Mouse (Mus musculus) cerebellum, postnatal 25 days (tissue): ENCODE data around the gene Actl11.

Experiments used
- DNase-seq, 2 experiments: peaks; one replicate each; pipeline ENCODE4 v3.0.0; 2021; ENCODE audit warnings: mixed read lengths in 2 of 2

Gene Actl11

GRCm38 (mm10) chr9:107923021-107923420 lies 5.2 kb upstream of the Actl11 start:
- DNase-seq: peak; percentile 19 to 52

GRCm38 (mm10) chr9:107923956-107924355 lies 4.3 kb upstream of the Actl11 start:
- no peak for DNase-seq

- no peak for DNase-seq
Observed at GRCm38 (mm10) chr9:107925251-107925650, 3.0 kb upstream of the Actl11 start.

- DNase-seq: no peak
Observed at GRCm38 (mm10) chr9:107926920-107927420, 1.3 kb upstream of the Actl11 start.

- DNase-seq: no peak
Observed at GRCm38 (mm10) chr9:107927749-107928148, 520 bp upstream of the Actl11 start.

GRCm38 (mm10) chr9:107932221-107932620 lies 4.0 kb downstream of the Actl11 start:
- no peak for DNase-seq

- peak; percentile 25 to 29 for DNase-seq
Observed at GRCm38 (mm10) chr9:107934146-107934545, 5.9 kb downstream of the Actl11 start.

- DNase-seq: no peak
Observed at GRCm38 (mm10) chr9:107935374-107935773, 7.1 kb downstream of the Actl11 start, which contains the start of gene Camkv. Camkv (plus strand) TSS chr9:107935674.

- DNase-seq: peak; percentile 30 to 47
Observed at GRCm38 (mm10) chr9:107935790-107936214, 7.5 kb downstream of the Actl11 start.

- DNase-seq: no peak
Observed at GRCm38 (mm10) chr9:107936215-107936822, 8.1 kb downstream of the Actl11 start.

GRCm38 (mm10) chr9:107936831-107937230 lies 8.6 kb downstream of the Actl11 start:
- no peak for DNase-seq

- peak; percentile 46 to 61 for DNase-seq
Observed at GRCm38 (mm10) chr9:107947241-107948194, 19.2 kb downstream of the Actl11 start.

- DNase-seq: no peak
Observed at GRCm38 (mm10) chr9:107949184-107949921, 21.1 kb downstream of the Actl11 start.

- no peak for DNase-seq
Observed at GRCm38 (mm10) chr9:107949922-107950235, 21.6 kb downstream of the Actl11 start, which contains the start of gene Traip. Traip (plus strand) TSS chr9:107950136.

GRCm38 (mm10) chr9:107950460-107951355 lies 22.4 kb downstream of the Actl11 start:
- peak; percentile 89 to 95 for DNase-seq

- no peak for DNase-seq
Observed at GRCm38 (mm10) chr9:107955613-107956289, 27.5 kb downstream of the Actl11 start.

- DNase-seq: no peak
Observed at GRCm38 (mm10) chr9:107957141-107957540, 28.9 kb downstream of the Actl11 start.

GRCm38 (mm10) chr9:107959896-107960295 lies 31.6 kb downstream of the Actl11 start:
- DNase-seq: no peak

GRCm38 (mm10) chr9:107960928-107961327 lies 32.7 kb downstream of the Actl11 start:
- DNase-seq: no peak

- DNase-seq: no peak
Observed at GRCm38 (mm10) chr9:107961351-107961762, 33.1 kb downstream of the Actl11 start.

GRCm38 (mm10) chr9:107961881-107962280 lies 33.6 kb downstream of the Actl11 start:
- DNase-seq: peak in 1 of 2 experiments; percentile 24
